Mouse (Mus musculus): ENCODE measurements around the gene Ankrd13d.

DNA sequence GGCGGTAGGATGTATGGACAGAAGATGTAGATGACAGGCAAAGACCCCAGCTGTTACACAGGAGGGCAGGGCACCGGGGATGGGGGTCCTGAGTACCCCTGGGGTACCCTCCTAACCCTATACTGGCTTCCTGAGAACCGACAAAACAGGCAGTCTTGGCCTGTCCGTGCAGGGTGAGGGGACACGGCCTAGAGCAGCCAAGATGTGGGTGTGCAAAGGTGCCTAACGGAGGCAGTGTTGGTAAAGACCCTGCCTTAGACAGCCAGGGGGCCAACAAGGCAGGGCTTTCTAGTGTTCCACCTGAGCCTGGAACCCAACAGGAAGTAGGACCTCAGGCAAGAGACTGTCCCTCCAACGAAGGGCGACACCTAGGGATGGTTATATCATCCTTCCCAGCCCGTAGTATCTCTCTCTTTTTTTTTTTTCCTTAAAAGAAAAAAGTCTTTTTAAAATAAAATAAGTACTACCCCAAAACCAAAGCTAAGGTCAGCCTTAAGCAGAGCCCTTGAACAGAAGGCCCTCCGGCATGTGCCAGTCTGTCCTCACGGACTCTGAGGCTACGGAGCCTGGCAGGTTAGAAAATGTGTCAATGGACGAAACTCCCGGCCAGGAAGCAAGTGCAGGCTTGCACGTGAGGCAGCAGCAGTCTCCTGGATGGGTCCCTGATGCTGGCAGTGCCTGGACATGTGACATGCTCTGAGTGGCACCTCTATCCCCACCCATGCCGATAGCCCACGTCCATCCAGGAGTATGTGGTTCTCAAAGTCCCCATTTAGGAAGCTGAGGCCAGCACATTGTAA lies 15.6 kb upstream of the Ankrd13d start:
- TF ChIP-seq USF1 (IDR thresholded peaks at IDR 0.05; ENCODE audit: low read depth) = no peak
- TF ChIP-seq CTCF (IDR thresholded peaks at IDR 0.05; ENCODE audit: control insufficient read depth, insufficient read depth, insufficient read length) = no peak
- TF ChIP-seq MAX (IDR thresholded peaks at IDR 0.05) = no peak
- no peak for TF ChIP-seq MYOD1 (IDR thresholded peaks at IDR 0.05; ENCODE audit: control insufficient read depth, insufficient read length, low read depth)

Measured in C2C12 (cell line).